ENCODE assay signal across 16 mouse cellular contexts in the genomic region with DNA sequence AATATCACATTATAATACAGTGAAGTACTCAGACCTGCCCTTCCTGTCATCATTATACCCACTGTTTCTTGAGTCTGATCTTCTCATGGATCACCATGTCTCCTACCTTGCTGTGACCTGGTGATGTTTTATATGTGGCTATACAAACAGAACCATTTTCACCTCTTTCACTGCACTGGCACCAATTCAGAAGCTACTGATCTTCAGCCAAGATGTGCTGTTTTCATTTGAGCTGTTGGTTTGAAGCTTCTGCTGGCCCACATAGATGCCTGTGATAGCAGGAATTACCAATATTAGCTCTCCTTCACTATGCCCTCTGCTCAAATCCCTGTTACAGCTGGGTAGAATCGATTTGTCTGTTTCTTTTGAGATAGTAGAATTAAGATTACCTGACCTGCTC.
"Had no signal": no experiment of that assay in that cellular context is flagged by ENCODE, and none has a peak within 500 bp of the region (broad histone marks: within the 10 kb centered on the region; RNA-seq: fewer than 3 reads in every experiment).

No protein-coding gene starts in this region.

- H3K9ac ChIP-seq: limb, embryonic 12.5 days; limb, embryonic 15.5 days; liver, embryonic 14.5 days; liver, postnatal 0 days; lung, embryonic 14.5 days; midbrain, embryonic 12.5 days; midbrain, embryonic 15.5 days had no signal

- H3K4me3 ChIP-seq: layer of hippocampus, adult 2 months; limb, embryonic 12.5 days; limb, embryonic 15.5 days; midbrain, embryonic 12.5 days; midbrain, embryonic 15.5 days had no signal

- H3K27me3 ChIP-seq: limb, embryonic 12.5 days; limb, embryonic 15.5 days; midbrain, embryonic 12.5 days; midbrain, embryonic 15.5 days had no signal

- H3K36me3 ChIP-seq: limb, embryonic 12.5 days; limb, embryonic 15.5 days; midbrain, embryonic 12.5 days; midbrain, embryonic 15.5 days had no signal

- H3K4me1 ChIP-seq: limb, embryonic 12.5 days; limb, embryonic 15.5 days; midbrain, embryonic 12.5 days; midbrain, embryonic 15.5 days had no signal

- DNase-seq: kidney, adult 9 months; kidney, postnatal 14 days; layer of hippocampus, adult 9-11 months; liver, postnatal 0 days; lung, embryonic 14.5 days; thymus, adult 18-20 months; thymus, postnatal 36 days had no signal

- H3K27ac ChIP-seq: layer of hippocampus, adult 2 months; limb, embryonic 12.5 days; limb, embryonic 15.5 days; liver, embryonic 14.5 days; macrophage; midbrain, embryonic 12.5 days; midbrain, embryonic 15.5 days had no signal

- H3K4me2 ChIP-seq: limb, embryonic 12.5 days; limb, embryonic 15.5 days; liver, embryonic 11.5 days; lung, embryonic 14.5 days; midbrain, embryonic 12.5 days; midbrain, embryonic 15.5 days had no signal

- H3K9me3 ChIP-seq: limb, embryonic 12.5 days; limb, embryonic 15.5 days; midbrain, embryonic 12.5 days; midbrain, embryonic 15.5 days had no signal

- ATAC-seq: liver, postnatal 0 days; lung, postnatal 0 days; midbrain, embryonic 15.5 days had no signal
